Mouse (Mus musculus) liver, adult 10 weeks (tissue): ENCODE measurements around the gene Rbbp7. TPM values are rescaled to one million over a fixed set of nuclear protein-coding genes. Genes with fewer than 3 reads are reported as not detected.

ENCODE experiments used
- polyA plus RNA-seq: library from polyadenylated mRNA; stranded (reverse); fragments of 350-450 nt; fragmentation: Illumina TruSeq; extraction: RNeasy Lipid Tissue Mini Kit (QIAGEN cat#74804); gene quantifications from one replicate; pipeline ENCODE4 v1.2.3, GENCODE M21; 2014; ENCODE audit warnings: low read depth, low replicate concordance

Gene Rbbp7
- polyA plus RNA-seq = 122 TPM

GRCm38 (mm10) chrX:162760115-162760942, at the start of gene Rbbp7:
Gene Rbbp7, plus strand, starts transcription at chrX:162760402.

Other genes with a start within 250 kb of the Rbbp7 start
- 28.5 TPM for gene Reps2, start 116.8 kb upstream of the Rbbp7 start, polyA plus RNA-seq
- 53.3 TPM for gene Txlng, start 69.1 kb downstream of the Rbbp7 start, polyA plus RNA-seq
- gene Syap1, start 128.0 kb downstream of the Rbbp7 start, polyA plus RNA-seq = 141 TPM
- gene Ctps2, start 140.8 kb downstream of the Rbbp7 start, polyA plus RNA-seq = 26.9 TPM
- gene S100g, start 204.2 kb downstream of the Rbbp7 start, polyA plus RNA-seq = 1.1 TPM